Mouse (Mus musculus): Measurements from ENCODE around the gene Cdk2ap2. TPM values are rescaled to one million over a fixed set of nuclear protein-coding genes. Genes with fewer than 3 reads are reported as not detected.
"Not testable (repeated sequence)": the region's sequence is repeated elsewhere in the genome, so short reads cannot be mapped to it uniquely, and the experiment has no call there.

Cdk2ap2 gene
- total RNA-seq, 4 experiments from 2014 or later = 100 to 146 (median 129) TPM

GRCm38 (mm10) chr19:4118350-4118749 lies 21.4 kb downstream of the Cdk2ap2 start:
- DNase-seq = no peak

DNA sequence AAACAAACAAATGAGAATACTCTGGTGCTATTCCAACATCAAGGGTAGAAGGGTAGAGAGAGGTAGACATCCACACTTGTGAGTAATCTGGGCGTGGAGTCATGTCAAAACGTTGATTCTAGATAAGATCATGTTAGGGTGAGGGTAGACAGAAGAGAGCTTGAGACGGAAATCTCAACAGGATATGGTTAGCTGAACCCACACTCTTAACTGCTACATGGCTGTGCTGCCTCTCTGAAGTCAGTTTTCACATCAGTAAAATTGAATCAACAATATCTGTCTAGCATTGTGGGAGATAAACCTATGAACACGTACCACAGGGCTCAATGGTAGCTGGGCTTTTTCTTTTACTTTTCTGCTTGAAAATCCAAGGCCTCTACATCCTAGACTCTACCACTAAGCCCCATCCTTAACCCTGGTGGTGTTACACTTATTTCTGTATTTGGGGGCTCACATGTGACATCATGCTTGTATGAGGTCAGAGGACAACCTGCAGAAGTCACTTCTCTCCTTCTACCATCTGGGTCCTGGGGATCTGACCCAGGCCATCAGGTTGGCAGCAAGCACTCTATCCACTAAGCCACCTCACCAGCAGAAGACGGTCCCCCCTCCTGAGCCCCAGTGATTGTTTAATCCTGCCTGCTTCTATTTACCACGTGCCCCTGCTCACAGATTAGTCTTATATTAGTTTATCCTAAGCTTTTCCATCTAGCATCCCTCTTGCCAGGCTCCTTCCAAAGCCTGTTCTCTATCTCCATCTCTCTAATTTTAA lies 22.9 kb downstream of the Cdk2ap2 start:
- no peak for DNase-seq

DNA sequence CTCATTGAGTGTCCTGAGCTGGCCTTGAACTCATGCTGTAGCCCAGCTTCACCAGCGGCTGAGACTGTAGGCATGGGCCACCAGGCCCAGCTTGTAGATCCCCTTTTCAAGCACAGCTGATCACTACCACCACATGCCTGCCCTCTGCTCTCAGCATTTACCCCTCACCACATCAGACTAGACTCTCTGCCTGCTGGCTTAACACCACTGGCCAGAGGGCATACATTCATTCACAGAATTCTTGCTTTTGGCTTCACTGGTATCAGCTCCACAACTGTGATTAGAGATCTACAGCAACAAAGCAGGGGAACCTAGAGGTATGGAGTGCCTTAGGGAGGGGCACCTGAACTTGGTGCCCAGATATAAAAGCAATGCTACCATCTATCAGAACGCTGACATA lies 23.5 kb downstream of the Cdk2ap2 start:
- no peak for DNase-seq

DNA sequence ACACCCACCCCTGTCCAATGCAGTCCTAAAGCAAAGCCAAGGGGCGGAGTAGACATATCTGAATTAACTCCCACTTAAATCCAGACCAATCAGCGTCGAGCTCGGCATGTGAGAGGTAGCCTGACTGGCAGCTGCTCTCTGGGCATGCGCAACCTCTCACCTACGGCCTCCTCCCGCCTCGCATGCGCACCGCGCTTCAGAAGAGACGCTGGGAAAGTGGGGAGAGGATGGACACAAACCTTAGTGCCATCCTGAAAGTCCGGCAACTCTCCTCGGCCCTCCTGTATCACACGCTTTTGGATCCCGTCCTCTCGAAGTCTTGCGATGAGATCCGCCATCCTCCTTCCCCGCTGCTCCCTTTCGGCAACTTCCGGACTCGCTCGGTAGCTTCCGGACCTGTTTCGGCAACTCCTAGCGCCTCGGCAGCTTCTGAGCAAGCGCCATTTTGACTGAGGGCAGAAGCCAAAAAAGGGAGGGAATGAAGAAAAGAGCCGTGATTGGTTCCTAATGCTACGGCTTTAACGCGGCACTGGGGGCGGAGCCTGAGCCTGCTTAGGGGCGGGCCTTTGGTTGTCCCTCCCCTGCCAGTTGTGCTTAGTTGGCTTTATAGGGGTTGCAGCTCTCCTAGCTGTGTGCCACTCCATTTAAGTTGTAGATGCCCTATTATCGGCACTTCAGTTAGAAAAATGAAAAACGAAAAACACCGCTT lies 24.3 kb downstream of the Cdk2ap2 start:
- peak; percentile 98 for DNase-seq

- DNase-seq = not testable (repeated sequence)
These were observed 24.9 kb downstream of the Cdk2ap2 start for GRCm38 (mm10) chr19:4121896-4122295.

DNA sequence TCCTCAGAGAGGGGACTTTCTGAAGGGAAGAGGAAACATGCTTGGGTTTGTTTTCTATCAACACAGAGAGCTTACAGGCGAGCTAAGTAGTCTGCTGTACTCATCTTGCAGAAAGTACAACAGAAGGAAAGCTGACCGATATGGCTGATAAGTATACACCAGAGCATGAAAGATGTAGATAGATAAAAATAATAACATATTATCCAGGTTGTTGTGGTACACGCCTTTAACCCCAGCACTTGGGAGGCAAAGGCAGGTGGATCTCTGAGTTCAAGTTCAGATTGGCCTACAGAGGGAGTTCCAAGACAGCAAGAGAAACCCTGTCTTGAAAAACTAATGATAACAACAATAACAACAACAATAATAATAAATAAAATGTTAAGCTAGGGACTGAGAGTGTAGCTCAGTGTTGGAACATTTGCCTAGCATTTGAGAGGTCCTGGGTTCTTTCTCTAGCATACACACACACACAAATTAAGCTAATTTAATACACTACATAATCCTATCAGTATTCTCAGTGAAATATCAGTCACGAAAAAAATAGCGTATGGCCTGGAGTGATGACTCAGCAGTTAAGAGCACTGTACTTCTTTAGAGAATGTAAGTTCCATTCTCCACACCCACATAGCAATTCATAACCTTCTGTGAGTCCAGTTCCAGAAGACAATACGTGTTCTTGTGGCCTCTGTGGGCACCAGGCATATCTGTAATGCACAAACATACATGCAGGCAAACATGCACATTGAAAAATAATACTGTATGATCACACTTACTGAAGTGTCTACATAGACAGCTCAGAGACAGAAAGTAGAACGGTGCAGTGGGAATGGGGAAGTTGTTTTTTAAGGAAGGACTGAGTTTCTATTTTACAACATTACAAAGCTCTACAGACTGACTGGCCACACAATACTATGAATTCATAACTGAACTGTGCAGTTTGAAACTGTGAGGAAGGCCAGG lies 25.7 kb downstream of the Cdk2ap2 start:
- DNase-seq = no peak

GRCm38 (mm10) chr19:4124432-4124831 lies 27.4 kb downstream of the Cdk2ap2 start:
- DNase-seq = no peak

DNA sequence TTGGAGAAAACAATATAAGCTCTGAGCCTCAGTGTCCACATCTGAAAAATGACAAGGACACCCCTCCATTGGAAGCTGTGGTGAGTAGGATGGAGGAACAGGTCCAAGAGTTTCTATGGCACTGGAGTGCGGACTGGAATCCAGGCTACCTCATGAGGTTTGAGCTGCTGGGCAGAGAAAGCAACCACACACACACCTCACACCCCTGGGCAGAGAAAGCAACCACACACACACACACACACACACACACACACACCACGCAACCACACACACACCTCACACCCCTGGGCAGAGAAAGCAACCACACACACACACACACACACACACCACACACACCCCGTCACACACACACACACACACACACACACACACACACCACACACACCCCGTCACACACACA lies 28.3 kb downstream of the Cdk2ap2 start:
- not testable (repeated sequence) for DNase-seq

GRCm38 (mm10) chr19:4125741-4126696 lies 29.0 kb downstream of the Cdk2ap2 start, which contains the start of gene Aip:
Aip (minus strand) TSS chr19:4125858.
- peak; percentile 98 for DNase-seq

GRCm38 (mm10) chr19:4126759-4127495 lies 29.9 kb downstream of the Cdk2ap2 start:
- no peak for DNase-seq

GRCm38 (mm10) chr19:4129462-4129861 lies 32.5 kb downstream of the Cdk2ap2 start:
- DNase-seq = no peak

- no peak for DNase-seq
These were observed 33.1 kb downstream of the Cdk2ap2 start for GRCm38 (mm10) chr19:4130106-4130505.

DNA sequence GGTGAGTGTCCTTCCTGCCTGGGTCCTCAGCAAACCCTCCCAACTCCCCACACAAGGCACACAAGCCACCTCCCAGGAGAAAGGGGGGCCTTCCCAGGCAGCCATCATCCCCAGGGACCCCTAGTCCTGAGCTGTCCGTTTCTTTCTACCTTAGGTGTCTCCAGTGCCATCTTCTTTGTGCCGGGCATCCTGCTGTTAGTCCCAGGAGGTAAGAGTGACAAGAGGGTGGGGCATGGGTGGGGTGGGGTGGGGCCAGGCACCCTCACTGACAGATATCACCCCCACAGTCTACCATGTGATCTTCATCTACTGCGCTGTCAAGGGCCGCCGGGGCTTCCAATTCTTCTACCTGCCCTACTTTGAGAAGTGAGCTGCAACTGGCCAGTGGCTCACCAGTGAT lies 34.1 kb downstream of the Cdk2ap2 start:
- no peak for DNase-seq

DNA sequence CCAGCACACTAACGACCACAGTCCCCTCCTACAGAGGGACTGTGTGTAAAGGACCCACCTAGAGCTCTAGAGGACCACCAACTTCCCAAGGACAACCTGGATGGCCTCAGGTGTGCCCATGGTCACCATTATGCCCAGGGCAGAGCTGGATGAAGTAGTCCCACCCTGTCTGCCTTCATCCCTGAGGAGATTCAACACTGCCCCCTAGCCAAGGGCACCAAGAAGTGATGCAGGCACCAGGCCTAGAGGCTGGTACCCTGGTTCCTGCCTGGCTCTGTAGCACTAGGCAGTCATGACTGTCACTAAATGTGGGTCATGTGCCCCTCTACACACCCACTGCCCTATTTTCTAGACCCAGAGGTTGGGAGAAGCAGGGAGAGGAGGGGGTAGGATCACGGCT lies 34.8 kb downstream of the Cdk2ap2 start:
- no peak for DNase-seq

GRCm38 (mm10) chr19:4134354-4134753 lies 37.4 kb downstream of the Cdk2ap2 start:
- no peak for DNase-seq

DNA sequence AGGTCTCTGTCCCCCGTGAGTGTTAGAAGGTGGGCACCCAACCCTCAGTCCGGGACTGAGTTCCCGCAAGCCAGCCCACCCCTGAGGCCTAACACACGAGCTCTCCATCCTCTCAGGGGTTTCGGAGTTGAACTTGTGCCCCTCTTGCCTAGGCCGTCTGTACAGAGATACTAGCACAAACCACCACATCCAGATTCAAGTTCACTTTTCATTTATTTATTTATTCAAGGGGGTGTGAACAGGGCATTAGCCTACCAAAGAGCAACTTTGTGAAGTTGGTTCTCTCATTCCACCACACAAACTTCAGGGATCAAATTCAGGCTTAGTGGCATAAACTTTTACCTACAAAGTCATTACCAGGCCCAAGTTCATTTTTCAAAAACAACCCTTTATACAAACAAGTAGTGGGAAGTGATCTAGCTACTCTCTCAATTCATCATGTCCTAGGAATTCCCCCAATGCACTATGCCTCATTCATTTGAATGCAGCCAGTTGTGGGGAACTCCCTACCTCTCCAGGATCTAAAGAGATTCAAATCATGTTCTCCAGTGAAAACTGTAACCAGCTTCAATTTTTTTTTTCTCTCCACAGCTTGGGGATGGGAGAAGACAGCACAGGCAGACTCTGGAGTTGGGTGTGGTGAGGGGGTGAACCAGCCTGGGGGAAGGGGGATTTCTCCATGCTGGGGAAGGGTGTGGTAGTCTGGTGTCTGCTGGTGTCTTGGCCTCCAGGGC lies 38.4 kb downstream of the Cdk2ap2 start:
- DNase-seq = not testable (repeated sequence)

GRCm38 (mm10) chr19:4135963-4136345 lies 39.0 kb downstream of the Cdk2ap2 start:
- DNase-seq = not testable (repeated sequence)

DNA sequence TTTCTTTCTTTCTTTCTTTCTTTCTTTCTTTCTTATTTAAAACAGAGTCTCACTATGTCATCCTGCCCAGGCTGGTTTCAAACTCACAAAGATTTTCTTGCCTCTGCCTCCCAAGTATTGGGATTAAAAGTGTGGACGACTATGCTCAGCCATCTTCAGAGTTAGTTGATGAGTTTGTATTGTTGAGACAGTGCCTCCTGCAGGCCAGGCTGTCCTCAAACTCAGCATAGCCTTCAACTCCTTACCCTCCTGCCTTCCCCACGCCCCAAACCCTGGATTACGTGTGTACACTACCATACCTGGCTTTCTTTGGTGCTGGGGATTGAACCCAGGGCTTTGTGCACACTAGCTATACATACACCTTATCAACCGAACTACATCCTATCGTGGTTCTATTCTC lies 39.5 kb downstream of the Cdk2ap2 start:
- no peak for DNase-seq

DNA sequence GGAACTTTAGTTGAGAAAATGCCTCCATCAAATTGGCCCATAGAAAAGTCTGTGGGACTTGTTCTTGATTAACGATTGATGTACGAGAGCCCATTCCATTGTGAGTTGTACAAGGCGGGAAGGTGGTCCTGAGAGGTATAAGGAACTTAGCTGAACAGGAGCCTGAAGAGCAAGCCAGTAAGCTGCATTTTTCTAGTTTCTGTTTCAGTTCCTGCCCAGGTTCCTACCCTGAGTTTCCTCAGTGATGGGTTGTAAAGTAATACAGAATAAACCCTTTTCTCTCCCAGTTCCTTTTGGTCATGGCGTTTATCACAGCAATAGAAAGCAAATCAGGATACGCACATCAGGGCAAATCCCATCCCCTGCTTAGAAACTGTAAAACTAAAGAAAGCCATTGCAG lies 40.9 kb downstream of the Cdk2ap2 start:
- no peak for DNase-seq

GRCm38 (mm10) chr19:4139446-4139845 lies 42.5 kb downstream of the Cdk2ap2 start, which contains the start of gene Gpr152:
Gpr152 (plus strand) TSS chr19:4139787.
- DNase-seq = no peak

Measured in adrenal gland, adult 8-10 months (tissue).